Mouse (Mus musculus) embryo, embryonic 11 days (tissue): Measurements from ENCODE around the gene Gm10720.
"Not testable (repeated sequence)": the region's sequence is repeated elsewhere in the genome, so short reads cannot be mapped to it uniquely, and the experiment has no call there.

Experiments used
- DNase-seq: peaks from one replicate; pipeline ENCODE4 v3.0.0-alpha.2; 2015

Gm10720 gene

DNA sequence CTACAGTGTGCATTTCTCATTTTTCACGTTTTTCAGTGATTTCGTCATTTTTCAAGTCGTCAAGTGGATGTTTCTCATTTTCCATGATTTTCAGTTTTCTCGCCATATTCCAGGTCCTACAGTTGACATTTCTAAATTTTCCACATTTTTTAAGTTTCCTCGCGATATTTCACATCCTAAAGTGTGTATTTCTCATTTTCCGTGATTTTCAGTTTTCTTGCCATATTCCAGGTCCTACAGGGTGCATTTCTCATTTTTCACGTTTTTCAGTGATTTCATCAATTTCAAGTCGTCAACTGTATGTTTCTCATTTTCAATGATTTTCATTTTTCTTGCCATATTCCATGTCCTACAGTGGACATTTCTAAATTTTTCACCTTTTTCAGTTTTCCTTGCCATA, at the start of gene Gm10720:
Gene Gm10720, plus strand, starts transcription at position 301 of the 400 bp plus-strand sequence.
- DNase-seq, result not testable (repeated sequence)

GRCm38 (mm10) chr9:3000445-3000972, 14.9 kb upstream of the Gm10720 start, which contains the start of gene Gm10722:
Gm10722 (plus strand) TSS chr9:3000922.
- peak; percentile 28 for DNase-seq

GRCm38 (mm10) chr9:3001006-3001405, 14.4 kb upstream of the Gm10720 start:
- not testable (repeated sequence) for DNase-seq

DNA sequence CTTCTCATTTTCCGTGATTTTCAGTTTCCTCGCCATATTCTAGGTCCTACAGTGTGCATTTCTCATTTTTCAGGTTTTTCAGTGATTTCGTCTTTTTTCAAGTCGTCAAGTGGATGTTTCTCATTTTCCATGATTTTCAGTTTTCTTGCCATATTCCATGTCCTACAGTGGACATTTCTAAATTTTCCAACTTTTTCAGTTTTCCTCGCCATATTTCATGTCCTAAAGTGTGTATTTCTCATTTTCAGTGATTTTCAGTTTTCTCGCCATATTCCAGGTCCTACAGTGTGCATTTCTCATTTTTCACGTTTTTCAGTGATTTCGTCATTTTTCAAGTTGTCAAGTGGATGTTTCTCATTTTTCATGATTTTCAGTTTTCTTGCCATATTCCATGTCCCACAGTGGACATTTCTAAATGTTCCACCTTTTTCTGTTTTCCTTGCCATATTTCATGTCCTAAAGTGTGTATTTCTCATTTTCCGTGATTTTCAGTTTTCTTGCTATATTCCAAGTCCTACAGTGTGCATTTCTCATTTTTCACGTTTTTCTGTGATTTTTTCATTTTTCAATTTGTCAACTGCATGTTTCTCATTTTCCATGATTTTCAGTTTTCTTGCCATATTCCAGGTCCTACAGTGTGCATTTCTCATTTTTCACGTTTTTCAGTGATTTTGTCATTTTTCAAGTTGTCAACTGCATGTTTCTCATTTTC, 13.3 kb upstream of the Gm10720 start:
- DNase-seq, result peak; percentile 31

GRCm38 (mm10) chr9:3002794-3003396, 12.6 kb upstream of the Gm10720 start, which contains the start of gene Gm11168:
Gm11168 (plus strand) TSS chr9:3003346.
- not testable (repeated sequence) for DNase-seq

DNA sequence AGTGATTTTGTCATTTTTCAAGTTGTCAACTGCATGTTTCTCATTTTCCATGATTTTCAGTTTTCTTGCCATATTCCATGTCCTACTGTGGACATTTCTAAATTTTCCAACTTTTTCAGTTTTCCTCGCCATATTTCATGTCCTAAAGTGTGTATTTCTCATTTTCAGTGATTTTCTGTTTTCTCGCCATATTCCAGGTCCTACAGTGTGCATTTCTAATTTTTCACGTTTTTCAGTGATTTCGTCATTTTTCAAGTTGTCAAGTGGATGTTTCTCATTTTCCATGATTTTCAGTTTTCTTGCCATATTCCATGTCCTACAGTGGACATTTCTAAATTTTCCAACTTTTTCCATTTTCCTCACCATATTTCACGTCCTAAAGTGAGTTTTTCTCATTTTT, 9.3 kb upstream of the Gm10720 start:
- DNase-seq, result not testable (repeated sequence)

DNA sequence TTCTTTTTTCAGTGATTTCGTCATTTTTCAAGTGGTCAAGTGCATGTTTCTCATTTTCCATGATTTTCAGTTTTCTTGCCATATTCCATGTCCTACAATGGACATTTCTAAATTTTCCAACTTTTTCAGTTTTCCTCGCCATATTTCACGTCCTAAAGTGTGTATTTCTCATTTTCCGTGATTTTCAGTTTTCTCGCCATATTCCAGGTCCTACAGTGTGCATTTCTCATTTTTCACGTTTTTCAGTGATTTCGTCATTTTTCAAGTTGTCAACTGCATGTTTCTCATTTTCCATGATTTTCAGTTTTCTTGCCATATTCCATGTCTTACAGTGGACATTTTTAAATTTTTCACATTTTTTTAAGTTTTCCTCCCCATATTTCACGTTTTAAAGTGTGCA, 8.8 kb upstream of the Gm10720 start:
- DNase-seq, result not testable (repeated sequence)

- peak; percentile 2 for DNase-seq
These were observed 8.2 kb upstream of the Gm10720 start for GRCm38 (mm10) chr9:3007272-3007671.

GRCm38 (mm10) chr9:3009331-3009730, 6.1 kb upstream of the Gm10720 start:
- DNase-seq, result not testable (repeated sequence)

DNA sequence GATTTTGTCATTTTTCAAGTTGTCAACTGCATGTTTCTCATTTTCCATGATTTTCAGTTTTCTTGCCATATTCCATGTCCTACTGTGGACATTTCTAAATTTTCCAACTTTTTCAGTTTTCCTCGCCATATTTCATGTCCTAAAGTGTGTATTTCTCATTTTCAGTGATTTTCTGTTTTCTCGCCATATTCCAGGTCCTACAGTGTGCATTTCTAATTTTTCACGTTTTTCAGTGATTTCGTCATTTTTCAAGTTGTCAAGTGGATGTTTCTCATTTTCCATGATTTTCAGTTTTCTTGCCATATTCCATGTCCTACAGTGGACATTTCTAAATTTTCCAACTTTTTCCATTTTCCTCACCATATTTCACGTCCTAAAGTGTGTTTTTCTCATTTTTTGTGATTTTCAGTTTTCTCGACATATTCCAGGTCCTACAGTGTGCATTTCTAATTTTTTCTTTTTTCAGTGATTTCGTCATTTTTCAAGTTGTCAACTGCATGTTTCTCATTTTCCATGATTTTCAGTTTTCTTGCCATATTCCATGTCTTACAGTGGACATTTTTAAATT, 3.3 kb upstream of the Gm10720 start:
- not testable (repeated sequence) for DNase-seq

DNA sequence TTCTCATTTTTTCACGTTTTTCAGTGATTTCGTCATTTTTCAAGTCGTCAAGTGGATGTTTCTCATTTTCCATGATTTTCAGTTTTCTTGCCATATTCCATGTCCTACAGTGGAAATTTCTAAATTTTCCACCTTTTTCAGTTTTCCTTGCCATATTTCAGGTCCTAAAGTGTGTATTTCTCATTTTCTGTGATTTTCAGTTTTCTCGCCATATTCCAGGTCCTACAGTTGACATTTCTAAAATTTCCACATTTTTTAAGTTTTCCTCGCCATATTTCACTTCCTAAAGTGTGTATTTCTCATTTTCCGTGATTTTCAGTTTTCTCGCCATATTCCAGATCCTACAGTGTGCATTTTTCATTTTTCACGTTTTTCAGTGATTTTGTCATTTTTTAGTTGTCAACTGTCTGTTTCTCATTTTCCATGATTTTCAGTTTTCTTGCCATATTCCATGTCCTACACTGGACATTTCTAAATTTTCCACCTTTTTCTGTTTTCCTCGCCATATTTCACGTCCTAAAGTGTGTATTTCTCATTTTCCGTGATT, 2.6 kb upstream of the Gm10720 start, which contains the start of gene Gm10721:
Gene Gm10721, plus strand, starts transcription at position 408 of the 547 bp plus-strand sequence.
- DNase-seq, result not testable (repeated sequence)

- not testable (repeated sequence) for DNase-seq
These were observed 442 bp downstream of the Gm10720 start for GRCm38 (mm10) chr9:3015896-3016295.

GRCm38 (mm10) chr9:3017108-3017507, 1.7 kb downstream of the Gm10720 start, which contains the start of gene Gm10719:
Gm10719 (plus strand) TSS chr9:3017408.
- DNase-seq, result not testable (repeated sequence)

- DNase-seq, result not testable (repeated sequence)
These were observed 3.5 kb downstream of the Gm10720 start for GRCm38 (mm10) chr9:3018944-3019343.

GRCm38 (mm10) chr9:3019835-3020727, 4.6 kb downstream of the Gm10720 start:
- DNase-seq, result not testable (repeated sequence)

GRCm38 (mm10) chr9:3022316-3023008, 7.0 kb downstream of the Gm10720 start:
- peak; percentile 16 for DNase-seq

GRCm38 (mm10) chr9:3023312-3023984, 8.0 kb downstream of the Gm10720 start, which contains the start of gene Gm10718:
Gm10718 (plus strand) TSS chr9:3023547.
- DNase-seq, result not testable (repeated sequence)

GRCm38 (mm10) chr9:3023985-3024648, 8.7 kb downstream of the Gm10720 start:
- DNase-seq, result not testable (repeated sequence)

DNA sequence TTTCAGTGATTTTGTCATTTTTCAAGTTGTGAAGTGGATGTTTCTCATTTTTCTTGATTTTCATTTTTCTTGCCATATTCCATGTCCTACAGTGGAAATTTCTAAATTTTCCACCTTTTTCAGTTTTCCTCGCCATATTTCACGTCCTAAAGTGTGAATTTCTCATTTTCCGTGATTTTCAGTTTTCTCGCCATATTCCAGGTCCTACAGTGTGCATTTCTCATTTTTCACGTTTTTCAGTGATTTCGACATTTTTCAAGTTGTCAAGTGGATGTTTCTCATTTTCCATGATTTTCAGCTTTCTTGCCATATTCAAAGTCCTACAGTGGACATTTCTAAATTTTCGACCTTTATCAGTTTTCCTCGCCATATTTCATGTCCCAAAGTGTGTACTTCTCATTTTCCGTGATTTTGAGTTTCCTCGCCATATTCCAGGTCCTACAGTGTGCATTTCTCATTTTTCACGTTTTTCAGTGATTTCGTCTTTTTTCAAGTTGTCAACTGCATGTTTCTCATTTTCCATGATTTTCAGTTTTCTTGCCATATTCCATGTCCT, 9.5 kb downstream of the Gm10720 start, which contains the start of gene Gm10717:
Gene Gm10717, plus strand, starts transcription at position 506 of the 556 bp plus-strand sequence.
- not testable (repeated sequence) for DNase-seq
